Mouse (Mus musculus) thymus, adult 2 months (tissue): ENCODE results near the gene Gm11020. TPM values are rescaled to one million over a fixed set of nuclear protein-coding genes. Genes with fewer than 3 reads are reported as not detected.

ENCODE experiments used
- DNase-seq: peaks from one replicate; pipeline ENCODE4 v3.0.0; 2021
- H3K27ac ChIP-seq: fragments of 200-500 bp; 2 replicates; pipeline ENCODE4 v1.5.1; 2012; ENCODE audit warnings: low read length, control low read depth; ENCODE audit not compliant: control insufficient read depth, insufficient read depth
- H3K27me3 ChIP-seq: fragments of 200-500 bp; 2 replicates; pipeline ENCODE4 v1.6.1; 2012; ENCODE audit warnings: mild to moderate bottlenecking, low read length, moderate library complexity, mixed read lengths; ENCODE audit not compliant: control insufficient read depth, insufficient read depth
- H3K36me3 ChIP-seq: fragments of 200-500 bp; 2 replicates; pipeline ENCODE4 v1.6.1; 2012; ENCODE audit warnings: mild to moderate bottlenecking, low read length, moderate library complexity; ENCODE audit not compliant: control insufficient read depth, insufficient read depth
- H3K4me1 ChIP-seq: fragments of 200-500 bp; replicated peaks from 2 replicates; pipeline ENCODE4 v1.6.1; 2012; ENCODE audit warnings: low read length; ENCODE audit not compliant: control insufficient read depth, insufficient read depth
- H3K4me3 ChIP-seq: fragments of 200-500 bp; 2 replicates; pipeline ENCODE4 v1.5.1; 2012; ENCODE audit warnings: mild to moderate bottlenecking, low read length, control low read depth, moderate library complexity; ENCODE audit not compliant: control insufficient read depth, insufficient read depth
- CTCF ChIP-seq: fragments of 200-500 bp; IDR thresholded peaks from 2 replicates; pipeline ENCODE4 v1.5.1; 2012; ENCODE audit warnings: mild to moderate bottlenecking, control low read depth, low read length, moderate library complexity, borderline replicate concordance; ENCODE audit not compliant: control insufficient read depth, poor library complexity, insufficient read depth; ENCODE audit errors: extremely low read depth
- POLR2A ChIP-seq: fragments of 200-500 bp; IDR thresholded peaks from 2 replicates; pipeline ENCODE4 v1.6.1; 2012; ENCODE audit warnings: mild to moderate bottlenecking, low read length, control low read depth, moderate library complexity; ENCODE audit not compliant: control insufficient read depth, poor library complexity, insufficient read depth; ENCODE audit errors: extremely low read depth
- WGBS: fragments of 180-500 bp; shearing (Covaris S2); methylation state at CpG from one replicate; pipeline ENCODE4 v1.1.7; 2018; 5-methylcytosine and 5-hydroxymethylcytosine counted together
- polyA plus RNA-seq: library from polyadenylated mRNA; depleted of rRNA; stranded (reverse); fragments of >200 nt; gene quantifications from 2 replicates; pipeline ENCODE4 v1.2.3, GENCODE M21; 2012

Gm11020 gene
- polyA plus RNA-seq, 1 experiment = not detected

- H3K27me3 ChIP-seq = no peaks in the 10 kb centered on the region
- peak; percentile 83 for DNase-seq
- H3K4me1 ChIP-seq = peaks cover 17% of the 10 kb centered on the region
- WGBS = 31% methylated on average over 7 of the region's 7 CpGs
- no peak overlapping the region for H3K4me3 ChIP-seq
- no peak overlapping the region for H3K27ac ChIP-seq
- H3K36me3 ChIP-seq = no peaks in the 10 kb centered on the region
- TF ChIP-seq CTCF (peak; percentile 87), POLR2A (no peak)
Observed at GRCm38 (mm10) chr8:104343957-104344356, 22.6 kb downstream of the Gm11020 start.

- TF ChIP-seq CTCF (no peak), POLR2A (no peak)
- no peaks in the 10 kb centered on the region for H3K36me3 ChIP-seq
- H3K27ac ChIP-seq = no peak overlapping the region
- no peak for DNase-seq
- H3K27me3 ChIP-seq = no peaks in the 10 kb centered on the region
- 94% methylated on average over 5 of the region's 5 CpGs for WGBS
- H3K4me3 ChIP-seq = no peak overlapping the region
- H3K4me1 ChIP-seq = peaks cover 13% of the 10 kb centered on the region
Observed at GRCm38 (mm10) chr8:104344622-104345021, 23.3 kb downstream of the Gm11020 start.

GRCm38 (mm10) chr8:104346706-104347105 lies 25.3 kb downstream of the Gm11020 start:
- Histone ChIP-seq H3K27ac (no peak overlapping the region), H3K36me3 (no peaks in the 10 kb centered on the region), H3K4me1 (0 out of 2 replicates have a peak, but pooled peaks cover under 1% of the 10 kb centered on the region), H3K27me3 (no peaks in the 10 kb centered on the region), H3K4me3 (no peak overlapping the region)
- WGBS = 86% methylated on average over 12 of the region's 12 CpGs
- TF ChIP-seq POLR2A (no peak), CTCF (no peak)
- no peak for DNase-seq

- H3K36me3 ChIP-seq = no peaks in the 10 kb centered on the region
- WGBS = 90% methylated on average over 5 of the region's 5 CpGs
- no peaks in the 10 kb centered on the region for H3K4me1 ChIP-seq
- H3K4me3 ChIP-seq = no peak overlapping the region
- DNase-seq = no peak
- H3K27ac ChIP-seq = no peak overlapping the region
- no peaks in the 10 kb centered on the region for H3K27me3 ChIP-seq
- TF ChIP-seq CTCF (no peak), POLR2A (no peak)
Observed at GRCm38 (mm10) chr8:104348971-104349370, 27.6 kb downstream of the Gm11020 start.

DNA sequence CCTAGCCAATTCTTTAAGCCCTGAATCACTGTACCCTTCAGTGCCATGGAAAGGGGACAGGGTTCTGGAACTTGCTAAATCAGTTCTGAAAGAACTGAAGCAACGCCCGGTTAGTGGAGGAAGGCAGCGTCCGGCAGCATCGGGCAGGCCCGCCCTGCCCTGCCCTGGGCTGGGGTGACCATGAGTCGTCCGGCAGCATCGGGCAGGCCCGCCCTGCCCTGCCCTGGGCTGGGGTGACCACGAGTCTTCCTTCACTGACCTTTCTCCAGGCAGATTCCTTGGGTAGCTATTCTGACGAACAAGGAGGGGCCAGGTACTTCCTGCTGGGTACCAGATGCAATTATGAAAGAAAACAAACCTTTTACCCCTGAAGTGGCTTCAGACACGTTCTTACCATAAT lies 28.7 kb downstream of the Gm11020 start:
- no peak overlapping the region for H3K4me3 ChIP-seq
- H3K27ac ChIP-seq = no peak overlapping the region
- no peak for TF ChIP-seq CTCF
- TF ChIP-seq POLR2A = no peak
- 83% methylated on average over 13 of the region's 13 CpGs for WGBS
- no peaks in the 10 kb centered on the region for H3K27me3 ChIP-seq
- no peaks in the 10 kb centered on the region for H3K36me3 ChIP-seq
- H3K4me1 ChIP-seq = no peaks in the 10 kb centered on the region
- DNase-seq = no peak

DNA sequence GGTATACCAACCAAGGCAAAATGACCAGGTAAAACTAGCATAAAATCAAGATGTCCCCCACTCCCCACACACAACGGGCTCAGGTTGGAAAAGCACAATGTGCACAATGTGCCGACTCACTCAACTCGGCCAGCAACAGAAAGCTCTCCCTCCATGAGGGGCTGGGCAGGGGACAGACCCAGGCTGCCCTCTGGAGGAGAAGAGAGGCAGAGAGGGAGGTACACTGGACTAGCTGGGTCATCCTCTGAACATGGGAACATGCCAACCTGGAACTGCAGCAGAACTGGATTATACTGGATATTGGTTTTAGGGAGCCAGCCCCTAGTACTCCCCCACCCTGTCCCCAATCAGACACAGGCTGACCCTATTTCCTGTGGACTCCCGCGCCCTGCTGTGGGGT lies 31.8 kb downstream of the Gm11020 start:
- no peak overlapping the region for H3K4me3 ChIP-seq
- WGBS = 60% methylated on average over 5 of the region's 5 CpGs
- no peak for TF ChIP-seq CTCF
- TF ChIP-seq POLR2A = no peak
- no peaks in the 10 kb centered on the region for H3K27me3 ChIP-seq
- H3K36me3 ChIP-seq = no peaks in the 10 kb centered on the region
- no peak overlapping the region for H3K27ac ChIP-seq
- DNase-seq = no peak
- no peaks in the 10 kb centered on the region for H3K4me1 ChIP-seq

DNA sequence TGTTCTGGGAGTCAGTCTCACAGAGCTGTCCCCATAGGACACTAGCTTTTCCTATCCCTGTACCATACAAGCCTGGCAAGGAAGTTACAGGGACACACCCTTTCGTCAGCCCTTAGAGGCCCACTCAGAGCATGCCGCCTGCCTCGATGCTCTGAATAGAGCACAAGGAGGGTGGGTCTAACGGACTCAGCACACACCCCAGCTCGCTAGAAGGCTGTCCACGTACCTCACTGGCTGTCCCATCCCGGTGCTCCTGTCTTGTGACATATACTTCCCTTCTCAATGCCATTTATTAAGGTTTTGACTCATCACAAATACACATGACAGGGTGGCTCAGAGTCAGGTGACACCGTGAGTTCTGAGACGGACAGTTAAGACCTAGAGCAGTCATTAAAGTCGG lies 33.1 kb downstream of the Gm11020 start:
- DNase-seq = no peak
- Histone ChIP-seq H3K4me1 (no peaks in the 10 kb centered on the region), H3K27ac (no peak overlapping the region), H3K36me3 (no peaks in the 10 kb centered on the region), H3K27me3 (no peaks in the 10 kb centered on the region), H3K4me3 (no peak overlapping the region)
- TF ChIP-seq POLR2A = no peak
- TF ChIP-seq CTCF = no peak
- WGBS = 95% methylated on average over 10 of the region's 10 CpGs

- TF ChIP-seq POLR2A = no peak
- TF ChIP-seq CTCF = no peak
- Histone ChIP-seq H3K27me3 (no peaks in the 10 kb centered on the region), H3K36me3 (no peaks in the 10 kb centered on the region), H3K4me3 (no peak overlapping the region), H3K27ac (no peak overlapping the region), H3K4me1 (no peaks in the 10 kb centered on the region)
- 92% methylated on average over 3 of the region's 3 CpGs for WGBS
- DNase-seq = no peak
Observed at GRCm38 (mm10) chr8:104358637-104359036, 37.3 kb downstream of the Gm11020 start.
